ENCODE assay signal across 28 mouse cellular contexts in the genomic region with DNA sequence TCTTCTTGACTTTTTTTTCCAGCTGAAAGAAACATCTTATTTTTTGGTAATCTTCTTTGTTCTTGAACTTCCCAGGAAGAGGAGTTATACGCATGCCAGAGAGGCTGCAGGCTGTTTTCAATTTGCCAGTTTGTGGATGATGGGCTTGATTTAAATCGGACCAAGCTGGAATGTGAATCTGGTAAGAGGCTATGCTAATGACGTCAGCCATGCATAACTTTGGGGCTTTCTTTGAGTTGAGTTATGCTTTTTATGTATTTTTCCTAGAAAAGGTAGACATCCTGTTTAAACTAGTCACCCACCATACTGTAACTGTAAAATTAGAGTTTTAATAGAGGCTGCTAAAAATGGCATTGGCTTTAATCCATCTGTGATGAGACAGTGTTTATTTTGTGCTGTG. TPM values are rescaled to one million over a fixed set of nuclear protein-coding genes. Genes with fewer than 3 reads are reported as not detected.
DNase-seq lines count a peak whose midpoint lies in the region; ATAC-seq and TF ChIP-seq lines count a peak whose summit lies in the region.
"Had no signal": no experiment of that assay in that cellular context is flagged by ENCODE, and none has a peak within 500 bp of the region (broad histone marks: within the 10 kb centered on the region; RNA-seq: fewer than 3 reads in every experiment).

No protein-coding gene starts in this region.

- no peaks in the 10 kb centered on the region for H3K9me3 ChIP-seq in kidney, postnatal 0 days (replicated peaks; ENCODE audit: low read length)
- no peaks in the 10 kb centered on the region for H3K9me3 ChIP-seq in kidney, embryonic 16.5 days (ENCODE audit: low read length)
- H3K9me3 ChIP-seq in embryonic facial prominence, embryonic 15.5 days (replicated peaks), result no peaks in the 10 kb centered on the region
- H3K9me3 ChIP-seq in limb, embryonic 14.5 days (ENCODE audit: control insufficient read depth, low read length), result no peaks in the 10 kb centered on the region
- H3K9me3 ChIP-seq: G1E; hindbrain, embryonic 15.5 days; liver, embryonic 15.5 days; midbrain, embryonic 12.5 days had no signal

- TF ChIP-seq POLR2A in limb, embryonic 14.5 days (IDR thresholded peaks at IDR 0.05; ENCODE audit: borderline replicate concordance, extremely low read depth, insufficient read depth, insufficient read length), result no peak

- H3K27ac ChIP-seq in kidney, postnatal 0 days, result no peak overlapping the region
- no peak overlapping the region for H3K27ac ChIP-seq in kidney, embryonic 16.5 days (ENCODE audit: low read length)
- peak overlapping the region; percentile 85 for H3K27ac ChIP-seq in embryonic facial prominence, embryonic 15.5 days (replicated peaks)
- H3K27ac ChIP-seq in limb, embryonic 14.5 days (replicated peaks; ENCODE audit: low read depth, low read length), result peak overlapping the region; percentile 70
- H3K27ac ChIP-seq: hindbrain, embryonic 15.5 days; liver, embryonic 15.5 days; midbrain, embryonic 12.5 days had no signal

- no peak for TF ChIP-seq CTCF in kidney, postnatal 0 days (IDR thresholded peaks at IDR 0.05; ENCODE audit: low read depth)

- H3K4me1 ChIP-seq in kidney, postnatal 0 days (replicated peaks; ENCODE audit: insufficient read depth, low read length), result peaks cover 9% of the 10 kb centered on the region; the same call in 1 of the 2 replicates
- H3K4me1 ChIP-seq in kidney, embryonic 16.5 days (ENCODE audit: insufficient read depth, low read length), result peaks cover 19% of the 10 kb centered on the region
- H3K4me1 ChIP-seq in embryonic facial prominence, embryonic 15.5 days, result peaks cover 38% of the 10 kb centered on the region
- H3K4me1 ChIP-seq in limb, embryonic 14.5 days (ENCODE audit: control insufficient read depth, insufficient read depth, low read length), result peaks cover 20% of the 10 kb centered on the region

- WGBS in kidney, postnatal 0 days, result 39% methylated on average over 3 of the region's 3 CpGs
- 42% methylated on average over 3 of the region's 3 CpGs for WGBS in kidney, embryonic 16.5 days
- WGBS in embryonic facial prominence, embryonic 15.5 days, result 14% methylated on average over 3 of the region's 3 CpGs
- 30% methylated on average over 3 of the region's 3 CpGs for WGBS in limb, embryonic 14.5 days

- ATAC-seq in kidney, postnatal 0 days (replicated peaks; ENCODE audit: low FRiP score, low read depth), result no peak
- no peak for ATAC-seq in kidney, embryonic 16.5 days (ENCODE audit: low FRiP score, low TSS enrichment)
- peak; percentile 74 for ATAC-seq in embryonic facial prominence, embryonic 15.5 days (ENCODE audit: insufficient number of reproducible peaks, low FRiP score, low TSS enrichment, low read depth)
- ATAC-seq in limb, embryonic 14.5 days (ENCODE audit: low FRiP score, low read depth), result no peak; the same call in 1 of the 2 replicates
- ATAC-seq in erythroblast, adult 5-6 weeks (replicated peaks; ENCODE audit: low FRiP score, poor library complexity, severe bottlenecking), result no peak

- peak; percentile 44 for DNase-seq in kidney, postnatal 0 days (ENCODE audit: low spot score)
- peak; percentile 49 for DNase-seq in embryo, embryonic 11 days
- DNase-seq in limb, embryonic 14.5 days (ENCODE audit: low spot score), result peak; percentile 67
- DNase-seq in heart, postnatal 25 days (ENCODE audit: low spot score), result no peak
- DNase-seq in testis, postnatal 14 days (ENCODE audit: low spot score), result no peak
- DNase-seq: adrenal gland, postnatal 10 days; B cell, adult 2 months; cerebellum, adult 18-20 months; cerebellum, postnatal 14 days; kidney, adult 2 months; kidney, postnatal 14 days; liver; thymus, postnatal 25 days had no signal

- peaks cover 27% of the 10 kb centered on the region for H3K36me3 ChIP-seq in kidney, postnatal 0 days (ENCODE audit: insufficient read depth, low read length)
- H3K36me3 ChIP-seq in kidney, embryonic 16.5 days (ENCODE audit: insufficient read depth, low read length), result peaks cover 34% of the 10 kb centered on the region
- peaks cover 34% of the 10 kb centered on the region for H3K36me3 ChIP-seq in embryonic facial prominence, embryonic 15.5 days
- H3K36me3 ChIP-seq in limb, embryonic 14.5 days (ENCODE audit: control insufficient read depth, insufficient read depth, low read length), result peaks cover 41% of the 10 kb centered on the region

- intact Hi-C loops in heart, postnatal 25 days (cut with DNase I), result no loop called here

- H3K27me3 ChIP-seq in kidney, postnatal 0 days (ENCODE audit: insufficient read depth, low read length), result no peaks in the 10 kb centered on the region
- no peaks in the 10 kb centered on the region for H3K27me3 ChIP-seq in kidney, embryonic 16.5 days (ENCODE audit: insufficient read depth, low read length)
- H3K27me3 ChIP-seq in embryonic facial prominence, embryonic 15.5 days, result no peaks in the 10 kb centered on the region
- no peaks in the 10 kb centered on the region for H3K27me3 ChIP-seq in limb, embryonic 14.5 days (ENCODE audit: control insufficient read depth, insufficient read depth, low read length)
- H3K27me3 ChIP-seq: CH12.LX; hindbrain, embryonic 15.5 days; liver, embryonic 15.5 days; midbrain, embryonic 12.5 days had no signal

- no peak overlapping the region for H3K4me3 ChIP-seq in kidney, postnatal 0 days (replicated peaks; ENCODE audit: low read depth, low read length)
- H3K4me3 ChIP-seq in kidney, embryonic 16.5 days (ENCODE audit: low read length), result no peak overlapping the region
- H3K4me3 ChIP-seq in embryonic facial prominence, embryonic 15.5 days (replicated peaks), result no peak overlapping the region
- H3K4me3 ChIP-seq in limb, embryonic 14.5 days (replicated peaks; ENCODE audit: low read length), result no peak overlapping the region
- H3K4me3 ChIP-seq: hindbrain, embryonic 15.5 days; liver, embryonic 15.5 days; midbrain, embryonic 12.5 days had no signal

- H3K9ac ChIP-seq in kidney, postnatal 0 days (ENCODE audit: low read depth, low read length), result no peak overlapping the region
- H3K9ac ChIP-seq in kidney, embryonic 16.5 days (replicated peaks; ENCODE audit: low read length), result no peak overlapping the region
- H3K9ac ChIP-seq in embryonic facial prominence, embryonic 15.5 days, result no peak overlapping the region
- H3K9ac ChIP-seq in limb, embryonic 14.5 days (ENCODE audit: low read depth, low read length, severe bottlenecking), result no peak overlapping the region
- H3K9ac ChIP-seq: hindbrain, embryonic 15.5 days; liver, embryonic 15.5 days; midbrain, embryonic 12.5 days had no signal

- H3K4me2 ChIP-seq in kidney, postnatal 0 days (ENCODE audit: low read length), result no peak overlapping the region
- H3K4me2 ChIP-seq in kidney, embryonic 16.5 days (replicated peaks; ENCODE audit: low read depth, low read length), result no peak overlapping the region
- H3K4me2 ChIP-seq in embryonic facial prominence, embryonic 15.5 days (replicated peaks), result no peak overlapping the region; the same call in 1 of the 2 replicates
- H3K4me2 ChIP-seq in limb, embryonic 14.5 days (replicated peaks; ENCODE audit: low read depth, low read length, severe bottlenecking), result no peak overlapping the region
- H3K4me2 ChIP-seq: hindbrain, embryonic 15.5 days; liver, embryonic 15.5 days; midbrain, embryonic 12.5 days had no signal

RNA-seq across cellular contexts. Expression of gene Tceanc2, which starts 6.8 kb away (rescaled TPM):
- 24.1 and 37.4 TPM in 2 replicates for polyA plus RNA-seq in kidney, postnatal 0 days (2015; fragmentation: Nextera tagmentation; extraction: Ambion mirVana)
- polyA plus RNA-seq in kidney, embryonic 16.5 days (2015; fragmentation: Nextera tagmentation; extraction: Ambion mirVana), result 22.1 and 29.7 TPM in 2 replicates
- polyA plus RNA-seq in embryonic facial prominence, embryonic 15.5 days (2015; fragmentation: Nextera tagmentation; extraction: Ambion mirVana), result 22.5 and 24.7 TPM in 2 replicates
- polyA plus RNA-seq in limb, embryonic 14.5 days (2012; rRNA removed), result 12.3 and 16.7 TPM in 2 replicates
- 27.6 and 29.8 TPM in 2 replicates for polyA plus RNA-seq in limb, embryonic 14.5 days (2014; fragmentation: Nextera tagmentation; extraction: Ambion mirVana)
- 6.5 and 20.3 TPM in 2 replicates for total RNA-seq in erythroblast, adult 5-6 weeks (2015; ENCODE audit: low replicate concordance)
- 6.0 and 22.4 TPM in 2 replicates for total RNA-seq in erythroblast, adult 5-6 weeks (2017; ENCODE audit: low replicate concordance)
- 10 to 100 TPM; 10.7 to 14.2 TPM for total RNA-seq in heart, postnatal 25 days (2021)

RNA-seq across cellular contexts. Expression of gene Tmem59, which starts 7.5 kb away (rescaled TPM):
- polyA plus RNA-seq in kidney, postnatal 0 days (2015; fragmentation: Nextera tagmentation; extraction: Ambion mirVana), result 708 and 709 TPM in 2 replicates
- polyA plus RNA-seq in kidney, embryonic 16.5 days (2015; fragmentation: Nextera tagmentation; extraction: Ambion mirVana), result 523 and 557 TPM in 2 replicates
- 583 and 621 TPM in 2 replicates for polyA plus RNA-seq in embryonic facial prominence, embryonic 15.5 days (2015; fragmentation: Nextera tagmentation; extraction: Ambion mirVana)
- 235 and 264 TPM in 2 replicates for polyA plus RNA-seq in limb, embryonic 14.5 days (2012; rRNA removed)
- 441 and 468 TPM in 2 replicates for polyA plus RNA-seq in limb, embryonic 14.5 days (2014; fragmentation: Nextera tagmentation; extraction: Ambion mirVana)
- total RNA-seq in erythroblast, adult 5-6 weeks (2015; ENCODE audit: low replicate concordance), result 124 and 174 TPM in 2 replicates
- 146 and 147 TPM in 2 replicates for total RNA-seq in erythroblast, adult 5-6 weeks (2017; ENCODE audit: low replicate concordance)
- total RNA-seq in heart, postnatal 25 days (2021), result 100 to 1,000 TPM; 114 to 137 TPM

RNA-seq across cellular contexts. Expression of gene Ldlrad1, which starts 23.3 kb away (rescaled TPM):
- not detected in 2 replicates for polyA plus RNA-seq in kidney, postnatal 0 days (2015; fragmentation: Nextera tagmentation; extraction: Ambion mirVana)
- not detected in 2 replicates for polyA plus RNA-seq in kidney, embryonic 16.5 days (2015; fragmentation: Nextera tagmentation; extraction: Ambion mirVana)
- 0.25 TPM in 2 replicates for polyA plus RNA-seq in embryonic facial prominence, embryonic 15.5 days (2015; fragmentation: Nextera tagmentation; extraction: Ambion mirVana)
- polyA plus RNA-seq in limb, embryonic 14.5 days (2012; rRNA removed), result 0.05 and 0.06 TPM in 2 replicates
- 0.17 TPM in 1 of 2 replicates, not detected in the other for polyA plus RNA-seq in limb, embryonic 14.5 days (2014; fragmentation: Nextera tagmentation; extraction: Ambion mirVana)
- total RNA-seq in erythroblast, adult 5-6 weeks (2015; ENCODE audit: low replicate concordance), result 1.5 TPM in 1 of 2 replicates, not detected in the other
- total RNA-seq in erythroblast, adult 5-6 weeks (2017; ENCODE audit: low replicate concordance), result not detected in 2 replicates
- total RNA-seq in heart, postnatal 25 days (2021), result not detected
- total RNA-seq: CH12.LX; gastrocnemius, adult 18-20 months; layer of hippocampus, adult 18-20 months; layer of hippocampus, postnatal 25 days; monocyte, adult 5-6 weeks had no signal
- polyA plus RNA-seq: forebrain, embryonic 11.5 days; G1E; heart, embryonic 16.5 days; hindbrain, embryonic 15.5 days; intestine, embryonic 14.5 days; kidney, adult 2 months; liver, embryonic 15.5 days; midbrain, embryonic 12.5 days had no signal

Comparison
In these comparisons a context has a peak if more than half of its experiments do, and no peak if none do; other contexts are left out.
1. DNase-seq: peak in kidney, postnatal 0 days (single experiment), embryo, embryonic 11 days (single experiment) and limb, embryonic 14.5 days (single experiment); none in heart, postnatal 25 days (single experiment) and testis, postnatal 14 days (single experiment).
2. H3K27ac ChIP-seq: peak in embryonic facial prominence, embryonic 15.5 days (single experiment) and limb, embryonic 14.5 days (single experiment); none in kidney, postnatal 0 days (single experiment) and kidney, embryonic 16.5 days (single experiment).